Mouse (Mus musculus) ES-CJ7 (cell line): Measurements from ENCODE around the gene Pik3c2b.
"Not testable (repeated sequence)": the region's sequence is repeated elsewhere in the genome, so short reads cannot be mapped to it uniquely, and the experiment has no call there.

ENCODE experiments used
- DNase-seq: peaks from one replicate; pipeline ENCODE4 v3.0.0; 2011; ENCODE audit warnings: low read depth, low spot score

Gene Pik3c2b

GRCm38 (mm10) chr1:133045011-133045860, at the start of gene Pik3c2b:
Pik3c2b (plus strand) TSS chr1:133045667.
- DNase-seq = no peak

GRCm38 (mm10) chr1:133000347-133000746, 45.1 kb upstream of the Pik3c2b start:
- DNase-seq = no peak

GRCm38 (mm10) chr1:133006571-133006970, 38.9 kb upstream of the Pik3c2b start:
- no peak for DNase-seq

GRCm38 (mm10) chr1:133011955-133012841, 33.3 kb upstream of the Pik3c2b start:
- peak; percentile 68 for DNase-seq

GRCm38 (mm10) chr1:133013331-133013730, 32.1 kb upstream of the Pik3c2b start:
- peak; percentile 77 for DNase-seq

GRCm38 (mm10) chr1:133014196-133014595, 31.3 kb upstream of the Pik3c2b start:
- DNase-seq = no peak

- DNase-seq = no peak
Measured at GRCm38 (mm10) chr1:133016775-133017428, 28.6 kb upstream of the Pik3c2b start.

- DNase-seq = no peak
Measured at GRCm38 (mm10) chr1:133018580-133018979, 26.9 kb upstream of the Pik3c2b start.

- peak; percentile 86 for DNase-seq
Measured at GRCm38 (mm10) chr1:133019312-133019711, 26.2 kb upstream of the Pik3c2b start.

- peak; percentile 89 for DNase-seq
Measured at GRCm38 (mm10) chr1:133020137-133020894, 25.2 kb upstream of the Pik3c2b start.

GRCm38 (mm10) chr1:133021391-133021790, 24.1 kb upstream of the Pik3c2b start:
- no peak for DNase-seq

- DNase-seq = not testable (repeated sequence)
Measured at GRCm38 (mm10) chr1:133021971-133022370, 23.5 kb upstream of the Pik3c2b start.

GRCm38 (mm10) chr1:133023723-133024122, 21.7 kb upstream of the Pik3c2b start:
- DNase-seq = not testable (repeated sequence)

GRCm38 (mm10) chr1:133024426-133024825, 21.0 kb upstream of the Pik3c2b start:
- no peak for DNase-seq

- DNase-seq = peak; percentile 99
Measured at GRCm38 (mm10) chr1:133025051-133025795, 20.2 kb upstream of the Pik3c2b start.

- not testable (repeated sequence) for DNase-seq
Measured at GRCm38 (mm10) chr1:133025796-133026190, 19.7 kb upstream of the Pik3c2b start.

GRCm38 (mm10) chr1:133027126-133027525, 18.3 kb upstream of the Pik3c2b start:
- DNase-seq = no peak

- DNase-seq = peak; percentile 62
Measured at GRCm38 (mm10) chr1:133027980-133028379, 17.5 kb upstream of the Pik3c2b start.

GRCm38 (mm10) chr1:133029744-133030143, 15.7 kb upstream of the Pik3c2b start:
- DNase-seq = no peak

GRCm38 (mm10) chr1:133030461-133030860, 15.0 kb upstream of the Pik3c2b start, which contains the start of gene Mdm4:
Mdm4 (minus strand) TSS chr1:133030561.
- no peak for DNase-seq
